Mouse (Mus musculus): ENCODE data around the gene Wnt2. TPM values are rescaled to one million over a fixed set of nuclear protein-coding genes. Genes with fewer than 3 reads are reported as not detected.

Wnt2 gene
- polyA plus RNA-seq, 1 experiment from 2014 or later: 7.0 TPM

GRCm38 (mm10) chr6:17941916-17942315 lies 88.5 kb downstream of the Wnt2 start:
- Histone ChIP-seq H3K9ac (ENCODE audit: low read depth, low read length) (no peak overlapping the region), H3K9me3 (ENCODE audit: control insufficient read depth, low read length) (no peaks in the 10 kb centered on the region), H3K4me1 (ENCODE audit: control insufficient read depth, insufficient read depth, low read length) (no peaks in the 10 kb centered on the region), H3K27ac (replicated peaks; ENCODE audit: low read depth, low read length) (no peak overlapping the region), H3K36me3 (ENCODE audit: control insufficient read depth, insufficient read depth, low read length) (0 out of 2 replicates have a peak, but pooled peaks cover 4% of the 10 kb centered on the region), H3K4me2 (ENCODE audit: low read depth, low read length) (no peak overlapping the region), H3K27me3 (replicated peaks; ENCODE audit: control insufficient read depth, insufficient read depth, low read length) (no peaks in the 10 kb centered on the region), H3K4me3 (ENCODE audit: low read depth, low read length) (no peak overlapping the region)
- WGBS: 34% methylated on average over 2 of the region's 2 CpGs
- DNase-seq (ENCODE audit: low spot score) (no peak), ATAC-seq (ENCODE audit: low read depth) (no peak)

Other genes with a start within 250 kb of the Wnt2 start
- gene Asz1, start 78.5 kb upstream of the Wnt2 start, polyA plus RNA-seq (2014; fragmentation: Nextera tagmentation; extraction: Ambion mirVana): not detected in 2 replicates
- 0.70 and 0.93 TPM in 2 replicates for gene Cftr, start 140.1 kb upstream of the Wnt2 start, polyA plus RNA-seq (2014; fragmentation: Nextera tagmentation; extraction: Ambion mirVana)